Mouse (Mus musculus): Measurements from ENCODE around the gene Maml3. TPM values are rescaled to one million over a fixed set of nuclear protein-coding genes. Genes with fewer than 3 reads are reported as not detected.
A peak's percentile ranks its signal among the peaks of the same experiment; 100 is the strongest.

Maml3 gene
- polyA plus RNA-seq, 1 experiment from 2014 or later = 6.5 TPM

DNA sequence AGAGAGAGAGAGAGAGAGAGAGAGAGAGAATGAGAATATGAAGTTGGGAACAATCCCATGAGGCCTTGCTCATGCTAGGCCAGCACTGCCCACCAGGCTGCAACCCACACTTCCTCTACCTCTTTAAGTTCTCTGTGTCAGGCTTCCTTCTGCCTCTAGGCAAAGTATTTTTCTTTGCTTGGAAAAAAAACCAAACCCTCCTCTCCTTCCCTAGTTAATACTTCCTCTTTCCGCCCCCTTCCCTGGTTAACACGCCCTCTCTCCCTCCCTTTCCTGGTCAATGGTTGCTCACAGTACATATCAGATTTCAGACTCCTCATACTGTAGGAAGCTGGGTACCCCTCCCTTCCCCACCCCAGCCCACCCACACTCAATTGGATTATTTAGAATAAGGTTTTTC lies 245.7 kb downstream of the Maml3 start:
- peaks cover 4% of the 10 kb centered on the region; the same call in 1 of the 2 replicates for H3K4me1 ChIP-seq (replicated peaks; ENCODE audit: control insufficient read depth, insufficient read depth, low read length)
- ATAC-seq (replicated peaks; ENCODE audit: low FRiP score, low TSS enrichment, low read depth) (no peak), DNase-seq (ENCODE audit: low spot score) (no peak)
- H3K27me3 ChIP-seq (replicated peaks; ENCODE audit: control insufficient read depth, insufficient read depth, low read length) = no peaks in the 10 kb centered on the region
- H3K4me2 ChIP-seq (ENCODE audit: low read length) = no peak overlapping the region
- no peak overlapping the region for H3K9ac ChIP-seq (ENCODE audit: low read length)
- H3K36me3 ChIP-seq (ENCODE audit: control insufficient read depth, insufficient read depth, low read length) = peaks cover 6% of the 10 kb centered on the region; the same call in 1 of the 2 replicates
- H3K27ac ChIP-seq (ENCODE audit: low read depth) = no peak overlapping the region
- H3K9me3 ChIP-seq (ENCODE audit: control insufficient read depth, low read length) = no peaks in the 10 kb centered on the region
- 38% methylated on average over 2 of the region's 2 CpGs for WGBS
- no peak overlapping the region for H3K4me3 ChIP-seq (ENCODE audit: low read depth, low read length)

DNA sequence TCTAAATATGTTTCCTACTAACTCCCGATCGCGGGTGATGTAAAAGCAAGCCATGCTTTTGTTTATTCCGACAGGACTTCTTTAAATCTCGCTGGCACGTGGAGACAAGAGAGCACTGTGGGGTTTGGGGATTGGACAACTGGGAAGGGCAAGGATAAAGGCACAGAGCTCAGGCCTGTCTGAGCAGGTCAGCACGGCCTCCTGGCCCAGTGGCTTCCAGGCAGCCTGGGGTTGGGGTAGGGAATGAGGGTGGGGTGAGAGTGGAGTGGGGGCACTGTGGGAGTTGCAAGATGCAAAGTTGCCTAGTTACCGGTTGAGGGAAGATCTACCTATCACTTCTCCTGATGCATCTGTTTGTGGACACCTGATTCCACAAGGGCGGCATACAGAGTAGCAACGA lies 250.7 kb downstream of the Maml3 start:
- Histone ChIP-seq H3K9me3 (ENCODE audit: control insufficient read depth, low read length) (no peaks in the 10 kb centered on the region), H3K4me1 (replicated peaks; ENCODE audit: control insufficient read depth, insufficient read depth, low read length) (peaks cover 8% of the 10 kb centered on the region), H3K4me3 (ENCODE audit: low read depth, low read length) (no peak overlapping the region), H3K27me3 (replicated peaks; ENCODE audit: control insufficient read depth, insufficient read depth, low read length) (no peaks in the 10 kb centered on the region), H3K9ac (ENCODE audit: low read length) (no peak overlapping the region), H3K4me2 (ENCODE audit: low read length) (no peak overlapping the region), H3K36me3 (ENCODE audit: control insufficient read depth, insufficient read depth, low read length) (peaks cover 6% of the 10 kb centered on the region; the same call in 1 of the 2 replicates), H3K27ac (ENCODE audit: low read depth) (no peak overlapping the region)
- ATAC-seq (replicated peaks; ENCODE audit: low FRiP score, low TSS enrichment, low read depth) (no peak), DNase-seq (ENCODE audit: low spot score) (no peak)
- WGBS = 75% methylated on average over 10 of the region's 10 CpGs

DNA sequence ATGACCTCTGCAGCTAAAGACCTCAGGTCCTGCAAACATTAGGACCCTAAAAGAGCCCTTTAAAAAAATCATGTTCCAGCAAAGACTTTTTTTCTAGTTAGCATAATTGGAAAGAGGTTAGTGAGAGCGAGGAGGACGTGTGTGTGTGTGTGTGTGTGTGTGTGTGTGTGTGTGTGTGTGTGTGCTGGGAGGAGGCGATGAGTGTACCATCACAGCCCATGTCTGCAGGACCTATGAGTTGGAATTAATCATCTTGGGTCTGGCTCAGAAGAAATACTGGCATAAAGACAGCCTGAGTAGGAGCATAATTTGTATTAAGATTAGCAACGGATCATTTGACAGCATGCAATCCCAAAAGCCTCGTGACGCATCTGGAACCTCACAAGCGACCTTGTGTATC lies 251.3 kb downstream of the Maml3 start:
- Histone ChIP-seq H3K27me3 (replicated peaks; ENCODE audit: control insufficient read depth, insufficient read depth, low read length) (no peaks in the 10 kb centered on the region), H3K4me1 (replicated peaks; ENCODE audit: control insufficient read depth, insufficient read depth, low read length) (peaks cover 10% of the 10 kb centered on the region; the same call in 1 of the 2 replicates), H3K36me3 (ENCODE audit: control insufficient read depth, insufficient read depth, low read length) (peaks cover 6% of the 10 kb centered on the region; the same call in 1 of the 2 replicates), H3K4me3 (ENCODE audit: low read depth, low read length) (no peak overlapping the region), H3K4me2 (ENCODE audit: low read length) (no peak overlapping the region), H3K9me3 (ENCODE audit: control insufficient read depth, low read length) (no peaks in the 10 kb centered on the region), H3K9ac (ENCODE audit: low read length) (no peak overlapping the region), H3K27ac (ENCODE audit: low read depth) (no peak overlapping the region)
- 86% methylated on average over 7 of the region's 7 CpGs for WGBS
- DNase-seq (ENCODE audit: low spot score) (no peak), ATAC-seq (replicated peaks; ENCODE audit: low FRiP score, low TSS enrichment, low read depth) (no peak)

DNA sequence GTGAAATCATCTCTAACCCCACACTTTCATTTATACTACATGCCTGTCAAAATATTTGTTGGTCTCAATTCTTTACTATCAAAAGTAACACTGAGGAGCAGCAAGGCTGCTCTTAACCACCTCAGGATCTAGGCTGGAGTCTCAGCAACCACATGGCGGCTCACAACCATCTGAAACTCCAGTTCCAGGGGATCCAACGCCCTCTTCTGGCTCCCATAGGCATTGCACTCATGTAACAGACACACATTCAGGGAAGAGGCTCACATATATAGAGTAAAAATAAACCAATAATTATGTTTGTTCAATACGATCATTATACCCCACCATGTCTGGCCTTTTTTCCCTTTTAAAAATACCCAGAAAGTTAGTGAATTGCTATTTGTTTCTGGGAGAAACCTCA lies 252.2 kb downstream of the Maml3 start:
- ATAC-seq (replicated peaks; ENCODE audit: low FRiP score, low TSS enrichment, low read depth) (no peak), DNase-seq (ENCODE audit: low spot score) (no peak)
- no peaks in the 10 kb centered on the region for H3K27me3 ChIP-seq (replicated peaks; ENCODE audit: control insufficient read depth, insufficient read depth, low read length)
- no peak overlapping the region for H3K4me3 ChIP-seq (ENCODE audit: low read depth, low read length)
- H3K36me3 ChIP-seq (ENCODE audit: control insufficient read depth, insufficient read depth, low read length) = peaks cover 6% of the 10 kb centered on the region; the same call in 1 of the 2 replicates
- H3K9me3 ChIP-seq (ENCODE audit: control insufficient read depth, low read length) = no peaks in the 10 kb centered on the region
- 73% methylated on average over 3 of the region's 3 CpGs for WGBS
- H3K27ac ChIP-seq (ENCODE audit: low read depth) = no peak overlapping the region
- H3K4me1 ChIP-seq (replicated peaks; ENCODE audit: control insufficient read depth, insufficient read depth, low read length) = peaks cover 10% of the 10 kb centered on the region; the same call in 1 of the 2 replicates
- H3K9ac ChIP-seq (ENCODE audit: low read length) = no peak overlapping the region
- H3K4me2 ChIP-seq (ENCODE audit: low read length) = no peak overlapping the region

DNA sequence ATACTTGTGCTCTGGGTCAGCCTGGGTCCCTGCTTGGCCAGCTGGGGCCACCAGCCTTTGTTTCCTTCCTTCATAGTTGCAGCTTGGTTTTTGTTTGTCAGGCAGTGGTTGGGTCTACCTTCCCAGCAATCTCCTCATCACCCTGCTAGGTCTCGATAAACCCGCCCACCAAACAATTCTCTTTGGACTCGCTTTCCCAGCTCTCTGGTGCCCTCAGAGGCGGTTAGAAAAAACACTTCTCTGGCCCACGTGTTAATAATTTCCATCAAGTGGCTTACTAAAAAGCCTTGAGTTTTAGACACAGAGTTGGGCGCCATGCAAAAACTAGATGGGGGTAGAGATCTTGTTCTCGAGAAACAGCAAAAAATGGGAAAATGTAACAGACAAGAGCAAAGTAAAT lies 253.3 kb downstream of the Maml3 start:
- ATAC-seq (replicated peaks; ENCODE audit: low FRiP score, low TSS enrichment, low read depth) (no peak), DNase-seq (ENCODE audit: low spot score) (no peak)
- Histone ChIP-seq H3K9me3 (ENCODE audit: control insufficient read depth, low read length) (no peaks in the 10 kb centered on the region), H3K27me3 (replicated peaks; ENCODE audit: control insufficient read depth, insufficient read depth, low read length) (no peaks in the 10 kb centered on the region), H3K4me3 (ENCODE audit: low read depth, low read length) (no peak overlapping the region), H3K4me2 (ENCODE audit: low read length) (no peak overlapping the region), H3K36me3 (ENCODE audit: control insufficient read depth, insufficient read depth, low read length) (peaks cover 6% of the 10 kb centered on the region; the same call in 1 of the 2 replicates), H3K4me1 (replicated peaks; ENCODE audit: control insufficient read depth, insufficient read depth, low read length) (peaks cover 10% of the 10 kb centered on the region; the same call in 1 of the 2 replicates), H3K27ac (ENCODE audit: low read depth) (no peak overlapping the region), H3K9ac (ENCODE audit: low read length) (no peak overlapping the region)
- 74% methylated on average over 7 of the region's 7 CpGs for WGBS

DNA sequence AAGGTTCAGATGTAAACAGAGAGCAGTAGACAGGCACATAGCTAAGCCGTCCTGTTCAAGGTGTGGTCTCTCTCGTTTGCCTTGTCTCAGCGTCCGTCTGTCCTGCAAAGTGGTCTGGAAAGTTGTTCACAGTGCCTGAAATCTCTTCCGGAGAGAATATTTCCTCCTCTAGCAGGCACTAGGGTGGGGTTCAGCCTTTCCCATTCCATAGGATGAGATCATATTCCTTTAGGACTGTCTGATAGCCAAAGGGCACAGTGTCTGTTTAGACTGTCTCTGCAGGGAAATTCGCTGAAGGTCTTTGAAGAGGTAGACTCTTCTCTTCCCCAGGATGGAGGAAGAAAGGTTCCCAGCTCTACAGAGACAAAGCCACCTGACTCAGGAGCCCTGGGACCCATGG lies 255.4 kb downstream of the Maml3 start:
- H3K4me2 ChIP-seq (ENCODE audit: low read length) = no peak overlapping the region
- DNase-seq (ENCODE audit: low spot score) (no peak), ATAC-seq (replicated peaks; ENCODE audit: low FRiP score, low TSS enrichment, low read depth) (no peak)

DNA sequence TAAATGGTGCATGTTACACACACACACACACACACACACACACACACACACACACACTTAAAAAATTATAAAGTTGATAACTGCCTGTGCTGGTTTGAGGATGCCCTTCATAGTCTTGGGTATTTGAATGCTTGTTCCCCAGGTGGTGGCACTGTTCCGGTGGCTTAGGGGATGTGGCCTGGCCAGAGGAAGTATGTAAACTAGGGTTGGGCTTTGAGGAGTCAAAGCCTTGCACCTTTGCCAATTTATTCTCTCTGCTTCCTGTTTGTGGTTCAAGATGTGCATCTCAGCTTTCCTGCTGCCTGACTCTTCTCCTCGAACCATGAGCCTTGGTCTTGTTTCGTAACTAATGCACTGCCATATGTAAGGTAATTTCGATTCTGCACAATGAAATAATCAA lies 257.6 kb downstream of the Maml3 start:
- H3K4me1 ChIP-seq (replicated peaks; ENCODE audit: control insufficient read depth, insufficient read depth, low read length) = peaks cover 10% of the 10 kb centered on the region; the same call in 1 of the 2 replicates
- no peak overlapping the region for H3K9ac ChIP-seq (ENCODE audit: low read length)
- no peaks in the 10 kb centered on the region for H3K27me3 ChIP-seq (replicated peaks; ENCODE audit: control insufficient read depth, insufficient read depth, low read length)
- no peaks in the 10 kb centered on the region for H3K36me3 ChIP-seq (ENCODE audit: control insufficient read depth, insufficient read depth, low read length)
- H3K9me3 ChIP-seq (ENCODE audit: control insufficient read depth, low read length) = no peaks in the 10 kb centered on the region
- no peak overlapping the region for H3K4me2 ChIP-seq (ENCODE audit: low read length)
- no peak overlapping the region for H3K27ac ChIP-seq (ENCODE audit: low read depth)
- DNase-seq (ENCODE audit: low spot score) (no peak), ATAC-seq (replicated peaks; ENCODE audit: low FRiP score, low TSS enrichment, low read depth) (no peak)
- no peak overlapping the region for H3K4me3 ChIP-seq (ENCODE audit: low read depth, low read length)
- WGBS = 96% methylated on average over 4 of the region's 4 CpGs

More for the DNA sequence above, 255.4 kb downstream of the Maml3 start:
- Histone ChIP-seq H3K4me3 (ENCODE audit: low read depth, low read length) (no peak overlapping the region), H3K9me3 (ENCODE audit: control insufficient read depth, low read length) (no peaks in the 10 kb centered on the region), H3K27me3 (replicated peaks; ENCODE audit: control insufficient read depth, insufficient read depth, low read length) (no peaks in the 10 kb centered on the region), H3K4me1 (replicated peaks; ENCODE audit: control insufficient read depth, insufficient read depth, low read length) (peaks cover 10% of the 10 kb centered on the region; the same call in 1 of the 2 replicates), H3K36me3 (ENCODE audit: control insufficient read depth, insufficient read depth, low read length) (no peaks in the 10 kb centered on the region), H3K9ac (ENCODE audit: low read length) (no peak overlapping the region), H3K27ac (ENCODE audit: low read depth) (0 out of 2 replicates have a peak overlapping the region, but pooled peaks have one; percentile 19)
- WGBS = 22% methylated on average over 6 of the region's 6 CpGs

DNA sequence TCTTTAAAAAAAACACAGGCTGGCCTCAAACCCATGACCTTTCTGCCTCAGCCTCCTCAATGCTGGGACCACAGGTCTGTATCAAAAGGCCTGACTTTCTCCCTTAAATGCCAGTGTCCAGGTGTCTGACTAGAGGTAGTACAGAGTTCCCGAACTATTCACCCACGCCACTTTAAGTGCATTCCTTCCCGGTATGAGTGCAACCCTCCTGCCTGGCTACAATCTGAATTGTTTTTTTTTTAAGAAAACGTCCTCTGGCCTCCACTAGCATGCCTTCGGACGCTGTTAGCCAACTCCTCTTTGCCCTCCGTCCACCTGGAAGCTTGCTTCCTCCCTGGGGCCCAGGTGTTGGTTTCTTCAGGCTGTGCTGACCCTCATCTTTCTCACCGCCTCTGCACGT lies 260.6 kb downstream of the Maml3 start:
- no peak overlapping the region for H3K9ac ChIP-seq (ENCODE audit: low read length)
- H3K4me3 ChIP-seq (ENCODE audit: low read depth, low read length) = no peak overlapping the region
- 77% methylated on average over 9 of the region's 9 CpGs for WGBS

DNA sequence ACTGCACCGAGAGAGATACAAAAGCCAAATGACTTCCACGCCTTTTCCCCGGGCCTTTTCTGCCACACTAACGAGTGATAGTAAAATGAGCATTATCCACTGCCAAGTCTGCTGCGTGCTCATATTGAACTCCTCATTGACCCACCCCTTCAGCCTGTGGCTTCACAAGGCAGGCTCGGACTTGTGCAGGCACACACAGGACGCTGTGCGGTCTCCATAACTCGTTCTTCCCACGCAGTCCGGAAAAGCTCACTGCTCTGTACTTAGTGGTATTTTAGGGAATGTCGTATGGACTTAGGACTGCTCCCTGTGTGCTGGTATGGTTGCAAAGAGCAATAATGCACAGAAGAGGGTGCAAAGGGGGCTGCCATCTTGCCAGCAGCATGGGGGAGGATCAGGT lies 262.7 kb downstream of the Maml3 start:
- no peaks in the 10 kb centered on the region for H3K4me1 ChIP-seq (replicated peaks; ENCODE audit: control insufficient read depth, insufficient read depth, low read length)
- H3K27me3 ChIP-seq (replicated peaks; ENCODE audit: control insufficient read depth, insufficient read depth, low read length) = no peaks in the 10 kb centered on the region
- H3K9ac ChIP-seq (ENCODE audit: low read length) = no peak overlapping the region
- H3K36me3 ChIP-seq (ENCODE audit: control insufficient read depth, insufficient read depth, low read length) = no peaks in the 10 kb centered on the region
- DNase-seq (ENCODE audit: low spot score) (no peak), ATAC-seq (replicated peaks; ENCODE audit: low FRiP score, low TSS enrichment, low read depth) (0 out of 2 replicates have a peak, but pooled peaks have one; percentile 23)
- H3K4me3 ChIP-seq (ENCODE audit: low read depth, low read length) = no peak overlapping the region
- H3K4me2 ChIP-seq (ENCODE audit: low read length) = no peak overlapping the region
- no peak overlapping the region for H3K27ac ChIP-seq (ENCODE audit: low read depth)
- WGBS = 87% methylated on average over 12 of the region's 12 CpGs
- H3K9me3 ChIP-seq (ENCODE audit: control insufficient read depth, low read length) = no peaks in the 10 kb centered on the region

More for the DNA sequence above, 260.6 kb downstream of the Maml3 start:
- Histone ChIP-seq H3K9me3 (ENCODE audit: control insufficient read depth, low read length) (no peaks in the 10 kb centered on the region), H3K36me3 (ENCODE audit: control insufficient read depth, insufficient read depth, low read length) (no peaks in the 10 kb centered on the region), H3K4me2 (ENCODE audit: low read length) (no peak overlapping the region), H3K27me3 (replicated peaks; ENCODE audit: control insufficient read depth, insufficient read depth, low read length) (no peaks in the 10 kb centered on the region), H3K27ac (ENCODE audit: low read depth) (no peak overlapping the region), H3K4me1 (replicated peaks; ENCODE audit: control insufficient read depth, insufficient read depth, low read length) (peaks cover 2% of the 10 kb centered on the region; the same call in 1 of the 2 replicates)
- ATAC-seq (replicated peaks; ENCODE audit: low FRiP score, low TSS enrichment, low read depth) (no peak), DNase-seq (ENCODE audit: low spot score) (no peak)

Data from intestine, embryonic 14.5 days (tissue).